Mouse (Mus musculus): ENCODE measurements around the gene Srgap2.

Srgap2 gene

DNA sequence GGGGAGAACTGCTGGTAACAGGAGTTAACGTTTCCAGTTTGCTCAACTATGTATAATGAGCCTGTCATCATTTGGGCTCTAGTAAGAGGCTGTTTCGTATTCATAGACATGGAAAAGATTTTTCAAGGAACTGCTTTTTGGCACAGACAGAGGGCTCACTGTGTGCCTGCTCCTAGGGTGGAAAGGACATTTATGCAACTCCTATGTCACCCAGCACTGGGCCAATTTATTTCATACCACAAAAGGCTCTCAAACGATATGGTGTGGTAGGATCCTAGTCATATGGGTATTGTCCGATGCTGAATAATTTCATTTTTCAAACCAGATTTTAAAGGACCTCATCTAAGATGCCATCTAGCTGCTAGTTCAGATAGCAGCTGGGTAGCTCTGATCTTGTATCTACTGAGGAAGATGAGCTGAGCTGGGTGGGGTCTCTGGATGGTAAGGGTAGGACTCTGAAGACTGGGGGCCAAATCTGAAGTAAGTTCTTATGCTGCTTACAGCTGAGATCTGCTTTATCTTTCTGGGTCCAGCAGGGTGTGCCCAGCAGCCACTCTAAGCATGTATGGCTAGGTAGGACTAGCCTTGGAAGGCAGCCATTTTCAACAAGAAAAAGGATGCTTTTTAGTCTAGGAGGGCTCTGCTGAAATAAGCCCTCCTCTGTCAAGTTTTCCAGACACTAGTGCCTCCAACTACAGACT is 233.8 kb downstream of the Srgap2 start:
- DNase-seq (ENCODE audit: low read depth in 2 of 2, low spot score in 2 of 2), result no peak

DNA sequence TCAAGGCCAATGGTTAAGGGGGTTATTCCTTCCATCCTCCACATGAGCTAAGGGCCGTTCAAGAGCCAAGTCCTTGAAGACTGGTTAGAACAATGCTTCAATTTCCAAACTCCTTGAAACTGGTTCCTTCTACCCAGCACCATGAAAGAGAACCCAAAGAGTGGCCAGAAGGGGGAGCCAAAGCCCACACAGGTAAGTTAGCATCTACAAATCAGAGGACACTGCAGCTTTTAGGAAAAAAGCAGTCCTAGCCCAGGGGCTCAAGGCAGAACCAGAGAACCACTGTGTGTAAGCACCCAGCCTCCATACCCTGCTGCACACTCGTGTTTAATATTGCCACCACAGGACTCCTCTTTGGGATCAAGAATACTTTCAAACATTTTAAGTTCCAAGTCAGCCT is 236.5 kb downstream of the Srgap2 start:
- DNase-seq (ENCODE audit: low read depth in 2 of 2, low spot score in 2 of 2), result peak; percentile 56 to 72

- no peak for DNase-seq (ENCODE audit: low read depth in 2 of 2, low spot score in 2 of 2)
These were observed 238.2 kb downstream of the Srgap2 start for GRCm38 (mm10) chr1:131288938-131289337.

DNA sequence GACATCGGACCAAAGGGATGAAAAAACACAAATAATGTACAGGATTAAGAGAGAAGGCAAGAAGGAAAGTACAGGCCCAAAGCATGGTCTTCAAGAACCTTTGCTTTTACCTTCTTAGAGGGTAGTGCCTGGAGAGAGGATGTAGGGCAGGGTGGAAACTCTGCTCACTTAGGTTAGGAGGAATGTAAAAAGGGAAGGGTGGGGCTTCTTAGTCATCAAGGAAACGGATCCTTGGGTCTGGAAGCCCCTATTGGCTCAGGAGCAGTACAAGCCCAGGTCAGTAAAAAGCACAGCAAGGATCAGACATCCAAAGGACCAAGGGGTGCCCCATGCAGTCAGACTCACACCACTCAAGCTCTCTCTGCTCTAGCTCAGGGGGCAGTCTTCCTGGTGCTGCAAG is 239.9 kb downstream of the Srgap2 start:
- no peak for DNase-seq (ENCODE audit: low read depth in 2 of 2, low spot score in 2 of 2)

DNA sequence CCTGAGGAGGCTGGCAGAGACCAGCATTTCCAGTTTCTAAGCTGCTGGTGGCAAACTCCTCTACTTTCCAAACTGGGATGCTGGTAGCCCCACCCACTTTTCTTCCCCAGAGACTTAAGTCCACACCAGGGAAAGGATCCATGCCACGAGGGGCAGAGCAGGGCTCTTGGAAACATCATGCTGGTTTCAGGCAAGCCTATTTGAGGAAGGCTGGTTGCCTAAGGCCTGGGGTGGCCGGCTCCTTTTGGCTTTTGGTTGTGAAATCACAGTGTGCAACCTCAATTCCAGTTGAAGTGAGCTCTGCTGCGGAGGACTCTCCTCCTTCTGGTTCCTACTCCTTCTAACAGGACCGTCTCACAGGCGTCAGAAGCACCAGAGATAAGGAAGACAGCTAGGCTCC is 240.3 kb downstream of the Srgap2 start:
- no peak for DNase-seq (ENCODE audit: low read depth in 2 of 2, low spot score in 2 of 2)

DNA sequence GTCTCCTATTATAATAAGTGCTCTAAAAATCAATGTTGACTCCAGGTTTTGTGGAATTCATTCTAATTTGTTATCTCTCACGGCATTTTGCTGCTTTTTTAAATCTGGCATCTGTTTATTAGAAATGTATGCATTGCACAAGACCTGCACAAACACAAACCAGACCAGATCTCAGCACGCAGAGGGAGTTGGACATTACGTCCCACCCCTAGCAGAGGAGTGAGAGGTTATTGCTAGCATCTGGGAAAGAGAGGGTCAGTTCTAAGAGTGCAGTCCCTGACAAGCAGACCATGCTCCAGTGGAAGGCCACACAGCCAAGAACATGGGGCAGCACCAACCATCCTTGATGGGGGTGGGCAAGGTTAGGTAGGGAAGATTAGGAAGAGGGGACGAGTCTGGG is 242.5 kb downstream of the Srgap2 start:
- no peak for DNase-seq (ENCODE audit: low read depth in 2 of 2, low spot score in 2 of 2)

GRCm38 (mm10) chr1:131284167-131284566 is 243.0 kb downstream of the Srgap2 start:
- no peak for DNase-seq (ENCODE audit: low read depth in 2 of 2, low spot score in 2 of 2)

DNA sequence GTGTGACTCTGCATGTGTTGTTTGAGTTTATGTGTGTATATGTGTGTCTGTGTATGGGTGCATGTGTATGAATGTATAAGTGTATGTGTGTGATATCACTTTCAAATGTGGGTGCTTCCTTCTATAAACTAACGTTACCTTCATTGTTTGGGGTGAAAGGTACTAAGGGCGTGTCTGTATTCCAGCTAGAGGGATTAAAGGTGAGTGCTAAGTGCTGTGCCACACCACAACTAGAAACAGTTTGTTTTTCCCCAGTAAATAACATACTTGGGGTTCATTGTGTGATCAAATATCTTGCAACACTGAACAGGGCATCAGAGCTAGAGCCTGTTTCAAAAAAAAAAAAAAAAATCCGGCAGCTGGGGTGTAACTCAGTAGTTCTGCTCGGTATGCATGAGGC is 245.4 kb downstream of the Srgap2 start:
- no peak for DNase-seq (ENCODE audit: low read depth in 2 of 2, low spot score in 2 of 2)

DNA sequence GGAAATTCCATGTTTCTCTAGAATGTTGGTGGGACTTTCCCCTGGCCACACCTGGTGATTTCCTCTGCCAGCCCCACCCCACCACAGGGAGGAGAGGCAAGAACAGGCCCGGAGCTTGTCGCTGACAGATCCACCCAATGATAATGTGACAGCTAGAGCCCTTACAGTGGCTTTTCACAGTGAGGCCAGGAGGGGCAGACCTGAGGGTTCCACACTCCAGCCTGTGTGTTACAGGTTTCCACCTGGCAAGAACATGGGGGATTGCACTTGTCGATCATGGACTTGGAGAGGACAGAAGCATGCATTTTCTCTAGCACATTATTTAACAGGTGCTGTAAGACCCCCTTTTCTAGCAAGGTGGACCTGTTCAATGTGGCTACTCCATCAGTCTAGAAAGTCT is 246.9 kb downstream of the Srgap2 start:
- peak; percentile 40 to 44 for DNase-seq (ENCODE audit: low read depth in 2 of 2, low spot score in 2 of 2)

DNA sequence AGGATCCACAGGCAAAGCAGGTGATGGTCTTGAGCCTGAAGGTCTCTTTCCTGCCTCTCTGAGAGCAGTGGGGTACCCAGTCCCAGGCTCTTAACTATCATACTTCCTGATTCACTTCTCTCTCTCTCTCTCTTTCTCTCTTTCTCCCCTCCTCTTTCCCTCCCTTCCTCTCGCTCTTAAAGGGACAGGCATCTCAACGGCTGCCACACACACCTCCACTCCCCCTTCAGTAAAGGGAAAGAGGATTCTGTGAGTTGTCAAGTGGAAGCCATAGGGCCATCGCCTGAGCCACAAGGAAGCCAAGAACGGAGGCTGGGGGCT is 247.7 kb downstream of the Srgap2 start, which contains the start of gene Ikbke:
Gene Ikbke, minus strand, starts transcription at position 151 of the 321 bp plus-strand sequence.
- DNase-seq (ENCODE audit: low read depth in 2 of 2, low spot score in 2 of 2), result no peak

- DNase-seq (ENCODE audit: low read depth in 2 of 2, low spot score in 2 of 2), result peak; percentile 27 to 39
These were observed 248.3 kb downstream of the Srgap2 start for GRCm38 (mm10) chr1:131278606-131279455.

DNA sequence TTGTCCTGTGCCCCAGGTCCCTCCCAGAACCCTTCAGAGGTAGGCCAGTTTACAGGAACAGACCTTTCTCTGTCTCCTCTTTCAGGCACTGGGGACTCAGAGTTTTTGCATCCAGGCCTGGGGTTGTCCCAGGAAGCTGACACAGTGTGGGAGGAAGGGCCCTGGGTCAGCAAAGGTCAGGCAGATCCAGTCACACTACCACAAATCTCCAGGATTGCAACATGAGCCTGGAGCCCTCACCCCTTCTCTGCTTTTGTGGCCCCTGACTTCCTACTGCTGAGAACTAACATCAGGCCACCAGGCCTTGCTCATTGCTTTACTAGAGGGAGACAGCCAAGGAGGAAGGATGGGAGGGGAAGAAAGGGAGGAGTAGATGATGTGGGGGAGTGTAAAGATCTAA is 250.3 kb downstream of the Srgap2 start:
- DNase-seq (ENCODE audit: low read depth in 2 of 2, low spot score in 2 of 2), result no peak

GRCm38 (mm10) chr1:131275577-131275976 is 251.6 kb downstream of the Srgap2 start:
- DNase-seq (ENCODE audit: low read depth in 2 of 2, low spot score in 2 of 2), result no peak

- no peak for DNase-seq (ENCODE audit: low read depth in 2 of 2, low spot score in 2 of 2)
These were observed 252.2 kb downstream of the Srgap2 start for GRCm38 (mm10) chr1:131274725-131275539.

DNA sequence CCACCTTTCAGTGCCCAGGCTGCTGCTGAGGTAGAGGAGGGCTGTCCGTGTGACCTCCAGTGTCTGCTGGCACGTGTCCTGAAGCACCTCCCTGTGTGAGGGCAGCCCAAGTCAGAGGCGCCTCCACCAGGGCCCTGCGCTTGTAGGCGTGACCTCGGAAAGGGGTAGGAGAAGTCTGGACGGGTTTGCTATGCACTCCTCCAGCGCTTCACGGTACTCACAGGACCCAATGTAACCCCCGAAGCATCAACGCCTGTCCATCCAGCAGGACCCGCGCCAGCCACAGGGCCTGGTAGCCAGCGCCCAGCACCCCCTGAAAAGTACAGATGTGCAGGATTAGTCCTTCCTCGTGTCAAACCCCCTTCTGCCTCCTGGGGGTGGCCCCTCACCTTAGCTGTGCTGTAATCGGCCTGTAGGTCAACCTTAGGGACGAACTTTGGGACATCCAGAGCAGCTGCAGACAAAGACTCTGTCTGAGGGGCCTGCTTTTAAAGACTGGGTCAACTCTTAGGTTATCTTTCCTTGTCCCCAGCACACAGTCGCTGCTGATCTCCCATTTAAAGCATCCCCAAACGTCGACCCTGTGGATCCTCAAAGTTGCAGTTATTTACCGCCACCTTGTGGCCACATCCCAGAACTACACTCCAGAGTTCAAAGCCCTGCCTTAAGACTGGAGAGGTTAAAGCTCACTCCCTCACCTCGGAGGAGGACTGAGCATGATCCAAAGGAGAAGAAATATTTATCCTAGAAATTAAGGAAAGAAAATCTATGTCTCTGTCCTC is 257.2 kb downstream of the Srgap2 start:
- peak; percentile 76 to 82 for DNase-seq (ENCODE audit: low read depth in 2 of 2, low spot score in 2 of 2)

GRCm38 (mm10) chr1:131268776-131269175 is 258.4 kb downstream of the Srgap2 start:
- no peak for DNase-seq (ENCODE audit: low read depth in 2 of 2, low spot score in 2 of 2)

DNA sequence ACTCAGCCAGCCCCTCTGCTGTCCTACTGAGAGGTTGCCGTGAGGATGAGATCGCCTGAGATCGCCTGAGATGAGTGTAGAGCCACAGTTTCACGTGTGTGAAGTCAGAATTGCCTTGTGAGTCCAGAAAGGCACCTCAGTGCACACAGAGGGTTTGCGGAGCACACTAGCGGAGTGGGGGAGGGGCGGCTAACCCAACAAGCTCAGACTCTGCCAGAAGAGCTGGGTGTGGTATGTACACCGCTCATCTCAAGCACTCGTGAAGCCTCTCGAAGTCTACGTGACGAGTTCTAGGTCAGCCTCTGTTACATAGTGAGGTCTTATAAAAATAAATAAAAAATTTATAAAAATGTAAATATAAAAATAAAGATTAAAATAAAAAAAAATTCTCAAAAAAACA is 263.2 kb downstream of the Srgap2 start:
- DNase-seq (ENCODE audit: low read depth in 2 of 2, low spot score in 2 of 2), result no peak

- DNase-seq (ENCODE audit: low read depth in 2 of 2, low spot score in 2 of 2), result peak; percentile 50 to 62
These were observed 266.9 kb downstream of the Srgap2 start for GRCm38 (mm10) chr1:131260309-131260656.

DNA sequence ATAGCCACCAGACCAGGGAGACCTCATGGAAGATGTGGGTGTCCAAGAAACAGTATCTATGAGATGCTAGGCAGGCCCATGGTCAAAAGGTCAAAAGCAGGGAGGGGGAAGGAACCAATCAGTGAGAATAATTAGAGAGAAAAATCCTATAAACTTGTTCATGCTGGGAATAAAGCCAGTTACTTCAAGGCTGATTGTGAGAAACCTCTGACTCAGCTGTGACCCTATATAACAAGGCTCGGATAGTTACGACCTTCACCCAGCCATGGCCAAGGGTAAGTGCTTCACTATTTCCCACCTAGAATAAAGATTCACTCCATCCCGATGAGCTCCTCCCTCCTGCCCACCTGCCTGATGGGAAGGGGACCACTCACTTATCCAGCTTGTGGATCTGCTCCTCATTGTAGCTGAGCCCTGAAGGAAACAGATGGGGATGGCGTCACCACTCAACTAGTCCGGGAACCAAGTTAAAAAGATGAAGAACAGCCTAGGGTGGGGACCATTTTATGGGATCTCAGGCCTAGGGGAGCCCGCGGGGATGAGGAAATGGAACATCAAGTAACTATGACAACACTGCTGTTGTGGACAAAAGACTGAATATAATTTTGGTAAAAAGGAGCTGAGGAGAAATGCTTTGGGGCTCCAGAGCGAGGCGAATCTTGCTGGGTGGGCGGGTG is 267.4 kb downstream of the Srgap2 start:
- no peak for DNase-seq (ENCODE audit: low read depth in 2 of 2, low spot score in 2 of 2)

DNA sequence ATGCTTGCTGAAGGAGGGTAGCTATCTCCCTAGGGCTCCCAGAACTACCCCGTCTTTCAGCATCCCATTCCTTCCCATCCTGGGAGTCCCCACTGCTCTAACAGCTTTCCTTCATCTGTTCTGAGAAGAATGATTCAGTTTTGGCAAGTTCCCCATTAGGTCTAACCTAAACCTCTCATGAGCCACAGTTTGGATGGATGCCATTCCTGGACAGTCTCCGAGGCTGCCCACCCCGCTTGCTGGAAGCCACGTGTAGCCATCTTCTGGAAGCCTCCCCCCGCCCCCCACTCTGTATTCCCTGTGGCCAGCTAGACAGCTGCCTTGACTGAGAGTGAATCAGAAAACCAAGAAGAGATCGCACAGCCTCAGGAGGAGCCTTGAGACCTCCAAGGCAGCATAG is 269.9 kb downstream of the Srgap2 start:
- no peak for DNase-seq (ENCODE audit: low read depth in 2 of 2, low spot score in 2 of 2)

Data from CD8-positive naive resting alpha-beta T cell, adult 2 months (primary cell).